Mouse (Mus musculus): Measurements from ENCODE around the gene Atg10.

- no peak for TF ChIP-seq CTCF (IDR thresholded peaks at IDR 0.05; ENCODE audit: borderline replicate concordance, insufficient read depth, low read depth, low read length)
- no peak for TF ChIP-seq POLR2A (IDR thresholded peaks at IDR 0.05; ENCODE audit: borderline replicate concordance, insufficient read depth, low read length)
Measured at GRCm38 (mm10) chr13:91100417-91100816, 123.4 kb downstream of the Atg10 start.

Data from cerebellum, adult 2 months (tissue).